Mouse (Mus musculus) heart, embryonic 12.5 days (tissue): ENCODE results near the gene Wap. TPM values are rescaled to one million over a fixed set of nuclear protein-coding genes. Genes with fewer than 3 reads are reported as not detected.
A peak's percentile ranks its signal among the peaks of the same experiment; 100 is the strongest.

Experiments used
- ATAC-seq: fragments of 200-750 bp; cut with Nextera tagmentation; 2 replicates; pipeline ENCODE4 v1.8.0; 2017; ENCODE audit warnings: moderate TSS enrichment, moderate library complexity; ENCODE audit not compliant: insufficient number of reproducible peaks, low FRiP score
- H3K27ac ChIP-seq: fragments of 300-500 bp; sonication (generic); 2 replicates; pipeline ENCODE4 v1.5.1; 2016; ENCODE audit warnings: mild to moderate bottlenecking, moderate library complexity; ENCODE audit not compliant: poor library complexity, severe bottlenecking
- H3K27me3 ChIP-seq: fragments of 300-500 bp; sonication (generic); replicated peaks from 2 replicates; pipeline ENCODE4 v1.6.1; 2016; ENCODE audit warnings: mild to moderate bottlenecking, moderate library complexity
- H3K36me3 ChIP-seq: fragments of 300-500 bp; sonication (generic); 2 replicates; pipeline ENCODE4 v1.6.1; 2016; ENCODE audit warnings: mild to moderate bottlenecking, moderate library complexity
- H3K4me1 ChIP-seq: fragments of 300-500 bp; sonication (generic); replicated peaks from 2 replicates; pipeline ENCODE4 v1.6.1; 2016; ENCODE audit warnings: mild to moderate bottlenecking
- H3K4me2 ChIP-seq: fragments of 300-500 bp; sonication (generic); 2 replicates; pipeline ENCODE4 v1.6.1; 2016; ENCODE audit warnings: mild to moderate bottlenecking, moderate library complexity
- H3K4me3 ChIP-seq: fragments of 300-500 bp; sonication (generic); 2 replicates; pipeline ENCODE4 v1.5.1; 2016; ENCODE audit warnings: mild to moderate bottlenecking
- H3K9ac ChIP-seq: fragments of 300-500 bp; sonication (generic); 2 replicates; pipeline ENCODE4 v1.6.1; 2016; ENCODE audit warnings: mild to moderate bottlenecking, moderate library complexity
- H3K9me3 ChIP-seq: fragments of 300-500 bp; sonication (generic); replicated peaks from 2 replicates; pipeline ENCODE4 v1.6.1; 2016; ENCODE audit warnings: mild to moderate bottlenecking, moderate library complexity
- WGBS: fragments of 180-500 bp; shearing (Covaris S2); methylation state at CpG from one replicate; pipeline ENCODE4 v1.1.7; 2016; 5-methylcytosine and 5-hydroxymethylcytosine counted together
- polyA plus RNA-seq: library from polyadenylated mRNA; unstranded; fragments of >200 nt; fragmentation: Nextera tagmentation; extraction: Ambion mirVana; gene quantifications from 2 replicates; pipeline ENCODE4 v1.2.1, GENCODE M21; 2016

Gene Wap
- polyA plus RNA-seq, 1 experiment from 2014 or later, result not detected

GRCm38 (mm10) chr11:6628568-6628967, 9.9 kb downstream of the Wap start:
- Histone ChIP-seq H3K36me3 (peaks cover 12% of the 10 kb centered on the region), H3K9ac (no peak overlapping the region), H3K4me3 (no peak overlapping the region), H3K4me2 (no peak overlapping the region), H3K9me3 (no peaks in the 10 kb centered on the region), H3K27ac (no peak overlapping the region), H3K27me3 (no peaks in the 10 kb centered on the region), H3K4me1 (peaks cover 20% of the 10 kb centered on the region)
- no peak for ATAC-seq
- WGBS, result 30% methylated on average over 4 of the region's 4 CpGs

DNA sequence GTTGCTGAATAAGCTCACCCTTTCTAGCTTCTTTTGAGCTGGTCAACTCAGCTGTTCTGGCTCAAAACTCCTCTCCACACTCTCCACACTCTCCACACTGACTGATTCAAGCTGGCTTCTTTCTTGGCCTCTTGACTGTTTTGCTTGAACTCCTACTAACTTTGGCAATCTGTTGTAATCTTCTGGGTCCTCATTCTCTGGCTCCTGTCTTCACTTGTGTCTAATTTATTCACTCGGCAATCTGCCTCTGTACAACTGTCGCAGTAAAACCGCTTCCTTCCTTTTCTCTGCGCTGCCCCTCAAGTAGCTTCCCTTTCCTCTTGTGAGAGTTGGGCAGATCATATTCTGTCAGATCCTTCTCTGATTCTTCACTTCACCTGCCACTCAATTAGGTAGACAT, 10.7 kb downstream of the Wap start:
- Histone ChIP-seq H3K4me2 (no peak overlapping the region), H3K9me3 (no peaks in the 10 kb centered on the region), H3K4me1 (peaks cover 27% of the 10 kb centered on the region), H3K27me3 (no peaks in the 10 kb centered on the region), H3K27ac (no peak overlapping the region), H3K36me3 (peaks cover 20% of the 10 kb centered on the region), H3K4me3 (no peak overlapping the region), H3K9ac (no peak overlapping the region)
- 80% methylated on average over 4 of the region's 4 CpGs for WGBS
- no peak for ATAC-seq

DNA sequence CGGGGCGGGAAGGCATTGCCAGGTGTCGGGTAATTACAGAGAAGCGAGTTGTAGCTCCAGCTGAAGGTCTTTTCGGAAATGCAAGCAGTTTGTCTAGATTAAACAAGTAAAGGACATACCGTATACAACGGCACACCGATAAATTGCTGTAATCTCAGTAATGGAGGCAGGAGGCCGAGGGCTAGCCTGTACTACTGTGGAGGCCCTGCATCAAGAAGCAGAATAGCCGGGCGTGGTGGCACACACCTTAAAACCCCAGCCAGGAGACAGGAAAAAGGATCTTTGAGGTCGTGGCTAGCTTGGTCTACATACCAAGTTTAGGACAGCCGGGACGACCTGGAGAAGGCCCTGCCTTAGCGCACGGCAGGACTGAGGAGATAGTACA, 12.1 kb downstream of the Wap start:
- Histone ChIP-seq H3K4me1 (peaks cover 27% of the 10 kb centered on the region), H3K4me3 (peak overlapping the region; percentile 69), H3K36me3 (peaks cover 32% of the 10 kb centered on the region), H3K27me3 (no peaks in the 10 kb centered on the region), H3K27ac (peak overlapping the region; percentile 78), H3K9me3 (no peaks in the 10 kb centered on the region), H3K4me2 (peak overlapping the region; percentile 81), H3K9ac (peak overlapping the region; percentile 76)
- WGBS, result 12% methylated on average over 16 of the region's 16 CpGs
- ATAC-seq, result peak; percentile 15; the same call in 1 of the 2 replicates

DNA sequence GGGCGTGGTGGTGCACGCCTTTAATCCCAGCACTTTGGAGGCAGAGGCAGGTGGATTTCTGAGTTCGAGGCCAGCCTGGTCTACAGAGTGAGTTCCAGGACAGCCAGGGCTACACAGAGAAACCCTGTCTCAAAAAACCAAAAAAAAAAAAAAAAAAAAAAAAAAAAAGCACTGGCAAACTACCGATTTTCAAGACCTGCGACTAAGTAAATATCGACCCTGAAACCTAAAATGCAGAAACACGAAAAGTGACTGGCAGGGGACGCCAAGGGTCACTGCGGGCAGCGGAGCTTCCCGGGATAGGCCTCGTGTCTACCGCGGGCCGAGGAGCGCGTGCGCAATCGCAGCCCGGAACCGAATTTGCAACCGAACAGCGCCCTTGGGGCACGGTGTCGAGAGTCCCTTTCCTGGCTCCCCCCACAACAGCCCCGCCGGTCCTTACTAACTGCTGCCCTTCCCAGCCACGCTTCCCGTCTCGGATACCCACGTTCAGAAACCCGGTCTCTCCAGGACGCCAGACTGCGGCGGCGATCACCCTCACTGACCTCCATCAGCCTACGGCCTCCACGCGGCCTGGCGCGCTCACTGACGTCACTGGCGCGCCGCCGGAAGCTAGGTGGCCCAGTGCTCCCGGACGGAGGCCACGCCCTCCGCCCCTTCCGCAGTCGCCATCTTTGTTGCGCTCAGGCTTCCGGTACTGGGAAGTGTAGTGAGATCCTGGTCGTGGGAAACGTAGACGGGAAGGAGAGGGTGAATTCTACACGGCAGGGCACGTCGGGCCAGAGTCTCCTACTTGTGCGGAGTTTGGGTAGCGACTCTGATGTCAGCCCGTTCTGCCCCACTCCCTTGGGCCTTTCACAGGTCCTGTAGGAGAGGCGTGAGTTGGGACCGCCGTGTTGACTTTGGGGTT, 12.7 kb downstream of the Wap start, which contains the start of gene Tbrg4:
Tbrg4 (minus strand) TSS at position 590 of the 910 bp plus-strand sequence.
- Histone ChIP-seq H3K27me3 (no peaks in the 10 kb centered on the region), H3K4me2 (peak within 1 kb of the TSS; percentile 81), H3K27ac (peak within 1 kb of the TSS; percentile 78), H3K36me3 (peaks cover 39% of the 10 kb centered on the region), H3K9me3 (no peaks in the 10 kb centered on the region), H3K4me1 (peaks cover 27% of the 10 kb centered on the region), H3K9ac (peak within 1 kb of the TSS; percentile 76), H3K4me3 (peak within 1 kb of the TSS; percentile 69)
- WGBS, result under 1% methylated on average over 66 of the region's 66 CpGs
- peak; percentile 95 for ATAC-seq

- no peak overlapping the region for H3K27ac ChIP-seq
- H3K9ac ChIP-seq, result peak overlapping the region; percentile 76
- no peaks in the 10 kb centered on the region for H3K27me3 ChIP-seq
- H3K9me3 ChIP-seq, result no peaks in the 10 kb centered on the region
- peaks cover 48% of the 10 kb centered on the region for H3K36me3 ChIP-seq
- 55% methylated on average over 14 of the region's 14 CpGs for WGBS
- ATAC-seq, result no peak
- H3K4me2 ChIP-seq, result peak overlapping the region; percentile 81
- H3K4me1 ChIP-seq, result peaks cover 27% of the 10 kb centered on the region
- H3K4me3 ChIP-seq, result peak overlapping the region; percentile 69
These were observed 13.6 kb downstream of the Wap start for GRCm38 (mm10) chr11:6624619-6625382.

GRCm38 (mm10) chr11:6623704-6624103, 14.7 kb downstream of the Wap start:
- WGBS, result 85% methylated on average over 10 of the region's 10 CpGs
- H3K27ac ChIP-seq, result no peak overlapping the region
- H3K4me3 ChIP-seq, result peak overlapping the region; percentile 0; the same call in 1 of the 2 replicates
- H3K9me3 ChIP-seq, result no peaks in the 10 kb centered on the region
- peak overlapping the region; percentile 1; the same call in 1 of the 2 replicates for H3K4me2 ChIP-seq
- no peak overlapping the region for H3K9ac ChIP-seq
- peaks cover 27% of the 10 kb centered on the region for H3K4me1 ChIP-seq
- peaks cover 59% of the 10 kb centered on the region for H3K36me3 ChIP-seq
- no peaks in the 10 kb centered on the region for H3K27me3 ChIP-seq
- no peak for ATAC-seq

GRCm38 (mm10) chr11:6615250-6616205, 22.9 kb downstream of the Wap start:
- no peaks in the 10 kb centered on the region for H3K9me3 ChIP-seq
- H3K4me1 ChIP-seq, result no peaks in the 10 kb centered on the region
- no peak overlapping the region for H3K27ac ChIP-seq
- no peak overlapping the region for H3K4me2 ChIP-seq
- no peak for ATAC-seq
- H3K4me3 ChIP-seq, result no peak overlapping the region
- peaks cover 95% of the 10 kb centered on the region for H3K36me3 ChIP-seq
- H3K27me3 ChIP-seq, result no peaks in the 10 kb centered on the region
- 86% methylated on average over 12 of the region's 12 CpGs for WGBS
- no peak overlapping the region for H3K9ac ChIP-seq

DNA sequence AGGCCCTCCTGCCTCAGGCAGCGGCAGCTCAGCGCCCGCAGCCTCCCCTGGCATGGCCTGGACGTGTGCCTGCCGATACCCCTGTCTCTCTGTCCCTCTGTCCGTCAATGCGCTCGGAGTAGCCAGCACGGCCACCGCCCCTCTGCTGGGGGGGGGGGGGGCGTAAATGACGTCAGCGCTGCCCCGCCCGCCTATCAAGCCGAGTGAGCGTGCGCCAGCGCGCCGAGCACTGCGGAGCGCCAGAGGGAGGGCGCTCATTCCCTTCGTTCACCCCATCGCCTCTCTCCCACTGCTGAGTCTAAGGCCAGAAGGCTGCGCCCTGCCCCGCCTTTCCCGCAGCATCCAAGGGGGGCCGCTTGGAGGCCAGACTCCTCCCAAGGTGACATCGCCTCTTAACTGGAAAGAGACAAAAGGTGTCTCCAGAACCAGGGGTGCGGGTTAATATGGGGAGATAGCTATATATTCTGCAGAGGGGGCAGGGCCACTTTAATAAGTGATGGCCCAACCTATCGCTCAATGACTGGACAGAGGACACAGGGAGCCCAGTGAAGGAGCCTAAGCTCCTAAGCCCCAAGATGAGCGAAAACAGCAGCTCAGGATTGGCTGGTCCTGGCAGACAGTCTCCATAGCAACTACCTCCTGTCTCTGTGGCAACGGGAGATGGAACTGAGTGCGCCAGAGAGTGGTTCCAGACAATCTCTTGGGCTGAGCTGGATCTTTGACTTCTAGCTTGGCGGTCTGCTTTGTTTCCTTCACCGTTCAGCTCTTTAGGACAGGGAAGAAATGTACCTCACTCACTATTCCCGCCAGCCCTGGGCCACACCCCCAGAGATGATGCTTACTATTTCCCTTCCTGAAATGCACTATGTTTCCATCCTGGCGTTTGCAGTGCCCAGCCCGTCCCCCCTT, 32.7 kb downstream of the Wap start, which contains the start of gene Nacad:
Nacad (minus strand) TSS at position 563 of the 909 bp plus-strand sequence.
- Histone ChIP-seq H3K4me2 (peak within 1 kb of the TSS; percentile 69), H3K4me1 (peaks cover 30% of the 10 kb centered on the region), H3K9ac (peak within 1 kb of the TSS; percentile 6; the same call in 1 of the 2 replicates), H3K27me3 (peaks cover 65% of the 10 kb centered on the region), H3K36me3 (peaks cover 2% of the 10 kb centered on the region), H3K9me3 (no peaks in the 10 kb centered on the region), H3K4me3 (peak within 1 kb of the TSS; percentile 38), H3K27ac (no peak within 1 kb of the TSS)
- WGBS, result 6% methylated on average over 37 of the region's 41 CpGs
- 0 out of 2 replicates have a peak, but pooled peaks have one; percentile 17 for ATAC-seq

GRCm38 (mm10) chr11:6605021-6605481, 33.4 kb downstream of the Wap start:
- H3K27ac ChIP-seq, result no peak overlapping the region
- 16% methylated on average over 13 of the region's 13 CpGs for WGBS
- no peak for ATAC-seq

More at GRCm38 (mm10) chr11:6605021-6605481, 33.4 kb downstream of the Wap start:
- no peaks in the 10 kb centered on the region for H3K9me3 ChIP-seq
- peaks cover 32% of the 10 kb centered on the region for H3K4me1 ChIP-seq
- H3K4me2 ChIP-seq, result peak overlapping the region; percentile 69
- H3K27me3 ChIP-seq, result peaks cover 72% of the 10 kb centered on the region
- peak overlapping the region; percentile 6; the same call in 1 of the 2 replicates for H3K9ac ChIP-seq
- H3K36me3 ChIP-seq, result no peaks in the 10 kb centered on the region
- H3K4me3 ChIP-seq, result peak overlapping the region; percentile 38
